12 mouse cellular contexts compared by ENCODE assay signal in genomic region chr5:39642222-39642770, GRCm38 (mm10).
A peak's percentile ranks its signal among the peaks of the same experiment; 100 is the strongest.
DNase-seq lines count a peak whose midpoint lies in the region; ATAC-seq and TF ChIP-seq lines count a peak whose summit lies in the region.
"Had no signal": no experiment of that assay in that cellular context is flagged by ENCODE, and none has a peak within 500 bp of the region (broad histone marks: within the 10 kb centered on the region; RNA-seq: fewer than 3 reads in every experiment).

No protein-coding gene starts in this region.

- TF ChIP-seq POLR2A in heart, adult 2 months (IDR thresholded peaks at IDR 0.05; ENCODE audit: insufficient read depth, low read depth, low read length) = no peak
- no peak for TF ChIP-seq POLR2A in brain, embryonic 14.5 days (IDR thresholded peaks at IDR 0.05; ENCODE audit: borderline replicate concordance, extremely low read depth, insufficient read depth, insufficient read length, poor library complexity, severe bottlenecking)

- H3K4me3 ChIP-seq in heart, embryonic 13.5 days = 0 out of 2 replicates have a peak overlapping the region, but pooled peaks have one; percentile 76
- no peak overlapping the region; the same call in 1 of the 2 replicates for H3K4me3 ChIP-seq in heart, adult 2 months
- peak overlapping the region; percentile 87 for H3K4me3 ChIP-seq in forebrain, embryonic 15.5 days
- peak overlapping the region; percentile 63 for H3K4me3 ChIP-seq in midbrain, embryonic 16.5 days (ENCODE audit: low read depth, low read length)
- H3K4me3 ChIP-seq in liver, embryonic 11.5 days (ENCODE audit: low read depth, low read length) = no peak overlapping the region
- H3K4me3 ChIP-seq: erythroblast, embryonic 14.5 days had no signal

- no peak for TF ChIP-seq EP300 in heart, adult 2 months (IDR thresholded peaks at IDR 0.05; ENCODE audit: insufficient read depth, low read depth, low read length)

- ATAC-seq in heart, embryonic 13.5 days (ENCODE audit: extremely low read depth, insufficient number of reproducible peaks, low FRiP score, low TSS enrichment) = no peak
- ATAC-seq in forebrain, embryonic 15.5 days (replicated peaks) = no peak
- no peak for ATAC-seq in midbrain, embryonic 16.5 days
- ATAC-seq in erythroid progenitor cell, adult 5-6 weeks (replicated peaks; ENCODE audit: low FRiP score, poor library complexity, severe bottlenecking) = no peak
- no peak for ATAC-seq in liver, embryonic 11.5 days (replicated peaks; ENCODE audit: low FRiP score)
- ATAC-seq: CD4-positive, CD25-positive, alpha-beta regulatory T cell, adult 4 months had no signal

- H3K36me3 ChIP-seq in heart, embryonic 13.5 days = no peaks in the 10 kb centered on the region
- H3K36me3 ChIP-seq in heart, adult 2 months (ENCODE audit: control insufficient read depth, insufficient read depth, low read length) = no peaks in the 10 kb centered on the region
- H3K36me3 ChIP-seq in forebrain, embryonic 15.5 days = no peaks in the 10 kb centered on the region
- H3K36me3 ChIP-seq in midbrain, embryonic 16.5 days (ENCODE audit: control insufficient read depth, insufficient read depth, low read length) = no peaks in the 10 kb centered on the region
- no peaks in the 10 kb centered on the region for H3K36me3 ChIP-seq in liver, embryonic 11.5 days (ENCODE audit: control insufficient read depth, insufficient read depth, low read length)

- intact Hi-C loops in heart, adult 2 months (cut with DNase I) = loop anchor here (5.0 kb wide), 2 partner anchors 190 to 430 kb away; no protein-coding TSS in a partner anchor

- H3K9me3 ChIP-seq in heart, embryonic 13.5 days = no peaks in the 10 kb centered on the region
- no peaks in the 10 kb centered on the region for H3K9me3 ChIP-seq in forebrain, embryonic 15.5 days
- no peaks in the 10 kb centered on the region for H3K9me3 ChIP-seq in midbrain, embryonic 16.5 days (replicated peaks; ENCODE audit: control insufficient read depth, low read length, poor library complexity, severe bottlenecking)
- no peaks in the 10 kb centered on the region for H3K9me3 ChIP-seq in liver, embryonic 11.5 days (ENCODE audit: control insufficient read depth, low read length)

- no peaks in the 10 kb centered on the region for H3K79me2 ChIP-seq in heart, adult 2 months (replicated peaks; ENCODE audit: control insufficient read depth, insufficient read depth, low read length)

- DNase-seq in heart, adult 2 months = no peak
- peak; percentile 31 for DNase-seq in brain, embryonic 14.5 days (ENCODE audit: low read depth)
- DNase-seq in liver, embryonic 11.5 days (ENCODE audit: low spot score) = no peak
- DNase-seq: adrenal gland, postnatal 36 days; kidney, postnatal 25 days; lung, embryonic 14.5 days had no signal

- H3K4me1 ChIP-seq in heart, embryonic 13.5 days = peaks cover 27% of the 10 kb centered on the region
- no peaks in the 10 kb centered on the region; the same call in 1 of the 2 replicates for H3K4me1 ChIP-seq in heart, adult 2 months (ENCODE audit: control insufficient read depth, insufficient read depth, low read length)
- H3K4me1 ChIP-seq in forebrain, embryonic 15.5 days = peaks cover 45% of the 10 kb centered on the region
- H3K4me1 ChIP-seq in midbrain, embryonic 16.5 days (ENCODE audit: control insufficient read depth, insufficient read depth, low read length) = peaks cover 11% of the 10 kb centered on the region; the same call in 1 of the 2 replicates
- no peaks in the 10 kb centered on the region; the same call in 1 of the 2 replicates for H3K4me1 ChIP-seq in liver, embryonic 11.5 days (replicated peaks; ENCODE audit: control insufficient read depth, insufficient read depth, low read length)

- H3K4me2 ChIP-seq in heart, embryonic 13.5 days = peak overlapping the region; percentile 99
- peak overlapping the region; percentile 94 for H3K4me2 ChIP-seq in forebrain, embryonic 15.5 days (replicated peaks)
- peak overlapping the region; percentile 88 for H3K4me2 ChIP-seq in midbrain, embryonic 16.5 days (ENCODE audit: low read length)
- no peak overlapping the region for H3K4me2 ChIP-seq in liver, embryonic 11.5 days

- WGBS in heart, embryonic 13.5 days = 71% methylated on average over 6 of the region's 6 CpGs
- WGBS in heart, adult 2 months = 82% methylated on average over 6 of the region's 6 CpGs
- 63% methylated on average over 6 of the region's 6 CpGs for WGBS in forebrain, embryonic 15.5 days
- 75% methylated on average over 6 of the region's 6 CpGs for WGBS in midbrain, embryonic 16.5 days
- WGBS in liver, embryonic 11.5 days = 62% methylated on average over 6 of the region's 6 CpGs

- no peak overlapping the region for H3K9ac ChIP-seq in heart, embryonic 13.5 days
- no peak overlapping the region for H3K9ac ChIP-seq in heart, adult 2 months (ENCODE audit: low read depth, low read length)
- H3K9ac ChIP-seq in forebrain, embryonic 15.5 days (replicated peaks) = peak overlapping the region; percentile 1; the same call in 1 of the 2 replicates
- no peak overlapping the region for H3K9ac ChIP-seq in midbrain, embryonic 16.5 days (ENCODE audit: low read depth, low read length)
- H3K9ac ChIP-seq in liver, embryonic 11.5 days (ENCODE audit: low read depth, low read length) = no peak overlapping the region
- H3K9ac ChIP-seq: lung, embryonic 14.5 days had no signal

- H3K27me3 ChIP-seq in heart, embryonic 13.5 days (replicated peaks) = peaks cover 48% of the 10 kb centered on the region
- no peaks in the 10 kb centered on the region for H3K27me3 ChIP-seq in heart, adult 2 months (ENCODE audit: control insufficient read depth, insufficient read depth, low read length)
- no peaks in the 10 kb centered on the region for H3K27me3 ChIP-seq in forebrain, embryonic 15.5 days
- no peaks in the 10 kb centered on the region for H3K27me3 ChIP-seq in midbrain, embryonic 16.5 days (ENCODE audit: control insufficient read depth, insufficient read depth, low read depth, low read length)
- H3K27me3 ChIP-seq in liver, embryonic 11.5 days (replicated peaks; ENCODE audit: control insufficient read depth, insufficient read depth, low read length) = peaks cover 30% of the 10 kb centered on the region

- no peak overlapping the region for H3K27ac ChIP-seq in heart, embryonic 13.5 days (replicated peaks)
- H3K27ac ChIP-seq in heart, adult 2 months = no peak overlapping the region
- H3K27ac ChIP-seq in forebrain, embryonic 15.5 days (replicated peaks) = no peak overlapping the region
- no peak overlapping the region; the same call in 1 of the 2 replicates for H3K27ac ChIP-seq in midbrain, embryonic 16.5 days (ENCODE audit: low read length)
- no peak overlapping the region for H3K27ac ChIP-seq in liver, embryonic 11.5 days (ENCODE audit: low read depth, low read length)

- TF ChIP-seq CTCF in heart, adult 2 months (IDR thresholded peaks at IDR 0.05) = no peak
- TF ChIP-seq CTCF in brain, embryonic 14.5 days (IDR thresholded peaks at IDR 0.05; ENCODE audit: borderline replicate concordance, extremely low read depth, insufficient read depth, insufficient read length) = no peak

Comparison
In these comparisons a context has a peak if more than half of its experiments do, and no peak if none do; other contexts are left out.
1. H3K4me3 ChIP-seq: peak in heart, embryonic 13.5 days (single experiment), forebrain, embryonic 15.5 days (single experiment) and midbrain, embryonic 16.5 days (single experiment); none in heart, adult 2 months (single experiment) and liver, embryonic 11.5 days (single experiment).